Mouse (Mus musculus) lung, postnatal 0 days (tissue): ENCODE results near the gene Edil3. TPM values are rescaled to one million over a fixed set of nuclear protein-coding genes. Genes with fewer than 3 reads are reported as not detected.
A peak's percentile ranks its signal among the peaks of the same experiment; 100 is the strongest.
"Not testable (repeated sequence)": the region's sequence is repeated elsewhere in the genome, so short reads cannot be mapped to it uniquely, and the experiment has no call there.

Source experiments
- ATAC-seq: fragments of 200-750 bp; cut with Nextera tagmentation; 2 replicates; pipeline ENCODE4 v1.8.0; 2017; ENCODE audit warnings: moderate library complexity
- DNase-seq: peaks from one replicate; pipeline ENCODE4 v3.0.0-alpha.2; 2016; ENCODE audit warnings: low spot score
- H3K27ac ChIP-seq: fragments of 300-500 bp; sonication (generic); 2 replicates; pipeline ENCODE4 v1.5.1; 2014; ENCODE audit warnings: antibody characterized with exemption, mild to moderate bottlenecking, low read length, mixed read lengths
- H3K27me3 ChIP-seq: fragments of 300-500 bp; sonication (generic); replicated peaks from 2 replicates; pipeline ENCODE4 v1.6.1; 2014; ENCODE audit warnings: low read length, mixed read lengths; ENCODE audit not compliant: insufficient read depth
- H3K36me3 ChIP-seq: fragments of 300-500 bp; sonication (generic); 2 replicates; pipeline ENCODE4 v1.6.1; 2014; ENCODE audit warnings: low read length, mixed read lengths; ENCODE audit not compliant: insufficient read depth
- H3K4me1 ChIP-seq: fragments of 300-500 bp; sonication (generic); 2 replicates; pipeline ENCODE4 v1.6.1; 2014; ENCODE audit warnings: antibody characterized with exemption, low read depth, low read length, mixed read lengths; ENCODE audit not compliant: insufficient read depth
- H3K4me2 ChIP-seq: fragments of 300-500 bp; sonication (generic); replicated peaks from 2 replicates; pipeline ENCODE4 v1.6.1; 2014; ENCODE audit warnings: low read depth, mild to moderate bottlenecking, low read length, moderate library complexity, mixed read lengths
- H3K4me3 ChIP-seq: fragments of 300-500 bp; sonication (generic); 2 replicates; pipeline ENCODE4 v1.5.1; 2014; ENCODE audit warnings: low read depth, low read length
- H3K9ac ChIP-seq: fragments of 300-500 bp; sonication (generic); replicated peaks from 2 replicates; pipeline ENCODE4 v1.6.1; 2014; ENCODE audit warnings: low read depth, mild to moderate bottlenecking
- H3K9me3 ChIP-seq: fragments of 300-500 bp; sonication (generic); 2 replicates; pipeline ENCODE4 v1.6.1; 2016; ENCODE audit warnings: low read length, mixed read lengths
- CTCF ChIP-seq: IDR thresholded peaks from 2 replicates; pipeline ENCODE4 v1.5.1; 2016; ENCODE audit warnings: antibody characterized with exemption, mild to moderate bottlenecking
- EP300 ChIP-seq: IDR thresholded peaks from 2 replicates; pipeline ENCODE4 v1.6.1; 2016; ENCODE audit warnings: antibody characterized with exemption, mild to moderate bottlenecking, control low read depth
- WGBS: fragments of 180-500 bp; shearing (Covaris S2); extraction: QIAGEN DNeasy Blood & Tissue Kit; methylation state at CpG from one replicate; pipeline ENCODE4 v1.1.7; 2014; 5-methylcytosine and 5-hydroxymethylcytosine counted together
- polyA plus RNA-seq: library from polyadenylated mRNA; unstranded; fragments of >200 nt; fragmentation: Nextera tagmentation; extraction: Ambion mirVana; gene quantifications from 2 replicates; pipeline ENCODE4 v1.2.1, GENCODE M21; 2015

Edil3 gene
- polyA plus RNA-seq, 1 experiment from 2014 or later, result 13.8 TPM

DNA sequence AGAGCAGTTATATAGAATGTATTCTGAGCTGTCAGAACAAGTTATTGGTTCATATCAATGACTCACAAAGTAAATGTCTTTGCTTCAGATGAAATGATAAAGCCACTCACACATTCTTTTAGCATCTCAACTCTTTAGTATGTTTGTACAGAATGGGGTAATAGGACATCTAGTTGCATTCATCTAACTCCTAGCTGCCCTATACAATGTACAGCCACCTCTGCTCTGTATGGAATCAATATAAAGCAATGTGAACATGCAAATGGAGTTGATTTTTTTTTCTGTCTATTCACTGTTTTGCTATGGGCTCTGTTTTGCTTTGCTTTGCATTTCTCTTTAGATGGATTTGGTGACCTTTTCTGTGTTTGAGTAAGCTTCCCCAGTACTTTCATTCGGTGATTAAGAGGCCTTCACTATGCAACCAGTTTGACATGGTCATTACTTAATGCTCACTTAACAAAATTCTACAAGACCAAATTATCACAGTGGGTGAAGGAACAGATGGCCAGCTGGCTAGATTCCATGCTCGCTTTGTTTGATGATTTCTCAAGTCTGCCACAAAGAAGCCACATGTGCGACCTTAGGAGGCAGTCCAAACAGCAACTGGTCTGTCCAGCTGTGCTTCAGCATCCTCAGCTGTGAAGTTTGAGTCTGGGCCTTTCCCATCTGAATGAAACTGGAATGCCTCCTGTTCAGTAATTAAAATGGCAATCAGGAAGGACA lies 208.7 kb downstream of the Edil3 start:
- H3K9ac ChIP-seq, result no peak overlapping the region
- H3K27me3 ChIP-seq, result no peaks in the 10 kb centered on the region
- TF ChIP-seq CTCF, result no peak
- TF ChIP-seq EP300, result no peak
- H3K4me3 ChIP-seq, result no peak overlapping the region
- no peaks in the 10 kb centered on the region for H3K9me3 ChIP-seq
- DNase-seq (peak; percentile 59), ATAC-seq (peak; percentile 82)
- H3K27ac ChIP-seq, result no peak overlapping the region
- no peaks in the 10 kb centered on the region for H3K4me1 ChIP-seq
- H3K36me3 ChIP-seq, result no peaks in the 10 kb centered on the region
- H3K4me2 ChIP-seq, result no peak overlapping the region
- 34% methylated on average over 3 of the region's 3 CpGs for WGBS

DNA sequence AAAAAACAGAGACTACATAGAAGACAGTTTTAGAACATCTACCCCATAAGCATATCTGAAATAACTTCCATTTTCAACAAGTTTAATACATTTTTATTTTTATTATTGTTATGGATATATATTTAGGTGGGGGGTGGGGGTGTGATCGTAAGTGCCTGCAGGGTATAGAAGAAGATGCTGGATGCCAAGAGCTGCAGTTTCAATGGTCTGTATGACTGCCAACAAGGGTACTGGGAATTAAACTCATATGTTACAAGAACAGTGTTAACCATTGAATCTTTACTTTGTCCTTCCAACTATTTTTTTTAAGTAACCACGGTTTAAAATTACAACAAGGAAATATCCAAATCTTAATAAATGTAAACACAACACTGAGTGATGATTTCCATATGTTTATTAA lies 214.4 kb downstream of the Edil3 start:
- Histone ChIP-seq H3K36me3 (no peaks in the 10 kb centered on the region), H3K4me1 (no peaks in the 10 kb centered on the region), H3K4me2 (no peak overlapping the region), H3K27ac (no peak overlapping the region), H3K9me3 (no peaks in the 10 kb centered on the region), H3K4me3 (no peak overlapping the region), H3K9ac (no peak overlapping the region), H3K27me3 (no peaks in the 10 kb centered on the region)
- DNase-seq (no peak), ATAC-seq (no peak)
- WGBS, result 49% methylated on average over 2 of the region's 2 CpGs
- no peak for TF ChIP-seq EP300
- no peak for TF ChIP-seq CTCF

DNA sequence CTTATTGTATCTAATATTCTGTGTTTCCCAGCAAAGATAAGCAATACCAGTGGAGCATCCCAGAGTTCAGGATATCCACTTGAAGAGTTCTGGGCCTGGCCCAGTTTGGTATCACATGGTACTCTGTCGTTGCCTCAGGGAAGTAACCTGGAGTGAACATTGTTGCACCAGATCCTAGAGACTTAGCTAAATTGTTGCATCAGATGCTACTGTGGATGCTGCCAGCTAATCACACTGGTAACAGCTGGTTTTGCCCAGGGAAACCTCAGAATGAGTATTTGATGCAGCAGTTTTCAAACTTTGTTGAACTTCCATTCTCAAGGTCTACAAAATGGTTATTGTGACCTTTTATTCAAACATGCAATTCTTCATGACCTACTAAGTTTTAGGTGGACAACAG lies 220.2 kb downstream of the Edil3 start:
- Histone ChIP-seq H3K27ac (no peak overlapping the region), H3K27me3 (no peaks in the 10 kb centered on the region), H3K9me3 (no peaks in the 10 kb centered on the region), H3K9ac (no peak overlapping the region), H3K4me1 (no peaks in the 10 kb centered on the region), H3K36me3 (no peaks in the 10 kb centered on the region), H3K4me3 (no peak overlapping the region), H3K4me2 (no peak overlapping the region)
- 82% methylated on average over 1 of the region's 1 CpGs for WGBS
- TF ChIP-seq CTCF (no peak), EP300 (no peak)
- ATAC-seq (no peak), DNase-seq (no peak)

DNA sequence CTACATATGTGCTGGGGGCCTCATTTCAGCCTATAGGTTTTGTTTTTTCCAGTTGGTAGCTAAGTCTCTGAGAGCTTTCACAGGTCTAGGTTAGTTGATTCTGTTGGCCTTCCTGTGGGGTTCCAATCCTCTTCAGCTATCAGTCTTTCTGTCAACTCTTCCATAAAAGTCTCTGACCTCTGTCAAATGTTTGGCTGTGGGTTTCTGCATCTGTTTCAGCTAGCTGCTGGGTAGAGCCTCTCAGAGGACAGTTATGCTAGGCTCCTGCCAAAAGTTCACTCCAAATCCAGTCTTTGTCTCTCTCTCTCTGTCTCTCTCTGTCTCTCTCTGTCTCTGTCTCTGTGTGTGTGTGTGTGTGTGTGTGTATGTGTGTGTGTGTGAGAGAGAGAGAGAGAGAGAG lies 248.9 kb downstream of the Edil3 start:
- not testable (repeated sequence) for H3K9me3 ChIP-seq, ATAC-seq

DNA sequence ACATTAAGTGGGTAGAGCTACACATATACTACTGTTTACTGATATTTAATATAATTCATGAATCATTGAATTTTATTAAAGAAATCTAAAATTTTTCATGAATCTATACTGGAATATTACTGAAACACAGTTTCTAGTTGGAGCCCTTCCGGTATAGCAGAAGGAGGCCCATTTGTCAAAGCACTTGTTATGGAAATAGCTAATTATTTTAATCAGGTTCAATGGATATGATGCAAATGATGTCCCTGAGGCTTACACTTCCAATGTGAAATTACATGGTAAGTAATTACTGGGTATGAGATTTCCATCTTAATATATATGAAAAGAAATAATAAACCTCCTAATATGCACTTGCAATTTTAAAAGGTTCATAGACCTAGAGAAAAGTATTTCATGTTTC lies 254.9 kb downstream of the Edil3 start:
- no peak overlapping the region for H3K9ac ChIP-seq
- TF ChIP-seq EP300, result no peak
- no peak for TF ChIP-seq CTCF
- H3K27me3 ChIP-seq, result no peaks in the 10 kb centered on the region
- H3K36me3 ChIP-seq, result no peaks in the 10 kb centered on the region
- no peak overlapping the region for H3K27ac ChIP-seq
- H3K4me1 ChIP-seq, result no peaks in the 10 kb centered on the region
- no peaks in the 10 kb centered on the region for H3K9me3 ChIP-seq
- 92% methylated on average over 1 of the region's 1 CpGs for WGBS
- DNase-seq, result no peak
- no peak overlapping the region for H3K4me2 ChIP-seq
- H3K4me3 ChIP-seq, result no peak overlapping the region
- ATAC-seq, result no peak

More for the DNA sequence above, 248.9 kb downstream of the Edil3 start:
- H3K4me1 ChIP-seq, H3K27me3 ChIP-seq, H3K36me3 ChIP-seq, H3K27ac ChIP-seq, H3K4me2 ChIP-seq, H3K9ac ChIP-seq, DNase-seq, H3K4me3 ChIP-seq: not testable (repeated sequence)

DNA sequence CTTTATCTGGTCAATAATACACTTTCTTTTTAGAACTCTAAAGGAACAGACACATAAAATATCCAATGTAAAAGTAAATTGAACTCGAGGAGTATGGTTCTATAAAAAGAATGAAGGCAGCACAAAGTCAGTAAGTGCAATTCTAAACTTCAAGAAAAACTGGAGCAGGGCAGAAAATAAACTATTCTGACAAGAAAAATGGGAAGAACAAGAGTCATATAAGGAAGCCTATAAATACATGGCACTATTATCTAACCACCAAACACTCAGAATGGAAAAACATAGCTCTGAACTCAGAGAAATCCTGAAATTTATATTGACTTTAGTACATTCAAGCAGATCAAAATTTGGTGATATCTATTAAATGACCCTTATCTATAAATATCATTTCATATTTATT lies 284.6 kb downstream of the Edil3 start:
- no peaks in the 10 kb centered on the region for H3K4me1 ChIP-seq
- H3K36me3 ChIP-seq, result no peaks in the 10 kb centered on the region
- H3K27me3 ChIP-seq, result no peaks in the 10 kb centered on the region
- whole genome bisulfite sequencing, result 44% methylated on average over 1 of the region's 1 CpGs
- no peak for DNase-seq
- no peak overlapping the region for H3K4me3 ChIP-seq
- H3K27ac ChIP-seq, result no peak overlapping the region
- H3K4me2 ChIP-seq, result no peak overlapping the region
- no peak for TF ChIP-seq CTCF
- TF ChIP-seq EP300, result no peak
- ATAC-seq, result no peak
- no peaks in the 10 kb centered on the region for H3K9me3 ChIP-seq
- no peak overlapping the region for H3K9ac ChIP-seq

DNA sequence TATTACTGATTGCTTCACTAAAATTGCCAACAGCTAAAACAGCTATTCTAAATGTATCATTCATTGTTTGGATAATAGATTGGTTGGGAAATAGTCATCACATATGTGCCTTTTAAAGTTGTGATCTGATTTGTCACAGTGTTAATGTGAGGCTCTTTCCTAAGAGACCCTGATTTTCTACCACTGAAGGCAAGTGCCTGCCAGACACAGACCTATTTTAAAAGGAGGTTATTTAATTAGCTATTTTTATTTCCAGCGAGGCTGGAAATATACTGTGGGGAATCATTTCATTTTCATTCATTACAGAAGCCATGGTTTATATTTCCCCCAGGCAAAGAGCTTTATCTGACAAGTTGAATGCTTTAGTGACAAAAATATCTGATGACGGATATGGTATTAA lies 296.3 kb downstream of the Edil3 start:
- no peaks in the 10 kb centered on the region for H3K27me3 ChIP-seq
- H3K9ac ChIP-seq, result no peak overlapping the region
- no peak for DNase-seq
- 43% methylated on average over 2 of the region's 2 CpGs for WGBS
- ATAC-seq, result no peak
- H3K9me3 ChIP-seq, result no peaks in the 10 kb centered on the region
- H3K4me3 ChIP-seq, result no peak overlapping the region
- no peak overlapping the region for H3K4me2 ChIP-seq
- H3K27ac ChIP-seq, result no peak overlapping the region
- no peak for TF ChIP-seq EP300
- TF ChIP-seq CTCF, result no peak
- no peaks in the 10 kb centered on the region for H3K4me1 ChIP-seq
- no peaks in the 10 kb centered on the region for H3K36me3 ChIP-seq
